Mouse (Mus musculus): ENCODE measurements at regions not wholly inside any gene's neighbourhood (a gene's known extent, or its start where the extent isn't known, plus 50 kb on each side); places are given as distances from the start of the nearest gene placed in this dataset.
"Not testable (repeated sequence)": the region's sequence is repeated elsewhere in the genome, so short reads cannot be mapped to it uniquely, and the experiment has no call there.

- TF ChIP-seq POLR2A (IDR thresholded peaks at IDR 0.05; ENCODE audit: borderline replicate concordance, control insufficient read depth, low read depth, low read length) (no peak), CTCF (IDR thresholded peaks at IDR 0.05; ENCODE audit: control insufficient read depth, insufficient read depth, low read length) (no peak)
- 88% methylated on average over 15 of the region's 15 CpGs for WGBS
- Histone ChIP-seq H3K27ac (ENCODE audit: control insufficient read depth, insufficient read depth, low read depth, low read length, poor library complexity) (no peak overlapping the region), H3K4me3 (replicated peaks; ENCODE audit: control insufficient read depth, low read depth, low read length) (no peak overlapping the region), H3K4me1 (ENCODE audit: control insufficient read depth, insufficient read depth, low read length) (no peaks in the 10 kb centered on the region)
Measured at GRCm38 (mm10) chr10:9400911-9401617, 273.9 kb downstream of the Samd5 start.

- no peaks in the 10 kb centered on the region for H3K4me1 ChIP-seq (ENCODE audit: control insufficient read depth, insufficient read depth, low read length)
- TF ChIP-seq POLR2A (IDR thresholded peaks at IDR 0.05; ENCODE audit: borderline replicate concordance, control insufficient read depth, low read depth, low read length) (no peak), CTCF (IDR thresholded peaks at IDR 0.05; ENCODE audit: control insufficient read depth, insufficient read depth, low read length) (no peak)
- no peak overlapping the region for H3K4me3 ChIP-seq (replicated peaks; ENCODE audit: control insufficient read depth, low read depth, low read length)
- no peak overlapping the region for H3K27ac ChIP-seq (ENCODE audit: control insufficient read depth, insufficient read depth, low read depth, low read length, poor library complexity)
- 44% methylated on average over 7 of the region's 7 CpGs for WGBS
Measured at GRCm38 (mm10) chr10:9377440-9378101, 297.4 kb downstream of the Samd5 start.

GRCm38 (mm10) chr10:9362306-9362865 lies 312.6 kb downstream of the Samd5 start:
- 61% methylated on average over 1 of the region's 1 CpGs for WGBS
- no peak overlapping the region for H3K27ac ChIP-seq (ENCODE audit: control insufficient read depth, insufficient read depth, low read depth, low read length, poor library complexity)
- TF ChIP-seq CTCF (IDR thresholded peaks at IDR 0.05; ENCODE audit: control insufficient read depth, insufficient read depth, low read length) (no peak), POLR2A (IDR thresholded peaks at IDR 0.05; ENCODE audit: borderline replicate concordance, control insufficient read depth, low read depth, low read length) (no peak)
- no peak overlapping the region for H3K4me3 ChIP-seq (replicated peaks; ENCODE audit: control insufficient read depth, low read depth, low read length)
- no peaks in the 10 kb centered on the region for H3K4me1 ChIP-seq (ENCODE audit: control insufficient read depth, insufficient read depth, low read length)

- 95% methylated on average over 8 of the region's 8 CpGs for WGBS
Measured at GRCm38 (mm10) chr10:9338207-9338801, 336.7 kb downstream of the Samd5 start.

GRCm38 (mm10) chr10:9334245-9334845 lies 340.7 kb downstream of the Samd5 start:
- no peak for TF ChIP-seq CTCF (IDR thresholded peaks at IDR 0.05; ENCODE audit: control insufficient read depth, insufficient read depth, low read length)
- TF ChIP-seq POLR2A (IDR thresholded peaks at IDR 0.05; ENCODE audit: borderline replicate concordance, control insufficient read depth, low read depth, low read length): no peak
- no peaks in the 10 kb centered on the region for H3K4me1 ChIP-seq (ENCODE audit: control insufficient read depth, insufficient read depth, low read length)
- no peak overlapping the region for H3K27ac ChIP-seq (ENCODE audit: control insufficient read depth, insufficient read depth, low read depth, low read length, poor library complexity)
- H3K4me3 ChIP-seq (replicated peaks; ENCODE audit: control insufficient read depth, low read depth, low read length): no peak overlapping the region
- 80% methylated on average over 10 of the region's 10 CpGs for WGBS

More at GRCm38 (mm10) chr10:9338207-9338801, 336.7 kb downstream of the Samd5 start:
- Histone ChIP-seq H3K4me1 (ENCODE audit: control insufficient read depth, insufficient read depth, low read length) (no peaks in the 10 kb centered on the region), H3K4me3 (replicated peaks; ENCODE audit: control insufficient read depth, low read depth, low read length) (no peak overlapping the region), H3K27ac (ENCODE audit: control insufficient read depth, insufficient read depth, low read depth, low read length, poor library complexity) (no peak overlapping the region)
- TF ChIP-seq POLR2A (IDR thresholded peaks at IDR 0.05; ENCODE audit: borderline replicate concordance, control insufficient read depth, low read depth, low read length) (no peak), CTCF (IDR thresholded peaks at IDR 0.05; ENCODE audit: control insufficient read depth, insufficient read depth, low read length) (no peak)

- TF ChIP-seq POLR2A (IDR thresholded peaks at IDR 0.05; ENCODE audit: borderline replicate concordance, control insufficient read depth, low read depth, low read length) (no peak), CTCF (IDR thresholded peaks at IDR 0.05; ENCODE audit: control insufficient read depth, insufficient read depth, low read length) (no peak)
- Histone ChIP-seq H3K4me3 (replicated peaks; ENCODE audit: control insufficient read depth, low read depth, low read length) (no peak overlapping the region), H3K4me1 (ENCODE audit: control insufficient read depth, insufficient read depth, low read length) (no peaks in the 10 kb centered on the region), H3K27ac (ENCODE audit: control insufficient read depth, insufficient read depth, low read depth, low read length, poor library complexity) (no peak overlapping the region)
- WGBS: 72% methylated on average over 3 of the region's 3 CpGs
Measured at GRCm38 (mm10) chr10:9331694-9332093, 343.3 kb downstream of the Samd5 start.

GRCm38 (mm10) chr10:9328324-9328723 lies 346.7 kb downstream of the Samd5 start:
- H3K4me1 ChIP-seq (ENCODE audit: control insufficient read depth, insufficient read depth, low read length): no peaks in the 10 kb centered on the region
- no peak overlapping the region for H3K27ac ChIP-seq (ENCODE audit: control insufficient read depth, insufficient read depth, low read depth, low read length, poor library complexity)
- no peak for TF ChIP-seq CTCF (IDR thresholded peaks at IDR 0.05; ENCODE audit: control insufficient read depth, insufficient read depth, low read length)
- TF ChIP-seq POLR2A (IDR thresholded peaks at IDR 0.05; ENCODE audit: borderline replicate concordance, control insufficient read depth, low read depth, low read length): no peak
- WGBS: 87% methylated on average over 4 of the region's 4 CpGs
- no peak overlapping the region for H3K4me3 ChIP-seq (replicated peaks; ENCODE audit: control insufficient read depth, low read depth, low read length)

GRCm38 (mm10) chr10:9327881-9328280 lies 347.1 kb downstream of the Samd5 start:
- H3K4me1 ChIP-seq (ENCODE audit: control insufficient read depth, insufficient read depth, low read length); H3K27ac ChIP-seq (ENCODE audit: control insufficient read depth, insufficient read depth, low read depth, low read length, poor library complexity); H3K4me3 ChIP-seq (replicated peaks; ENCODE audit: control insufficient read depth, low read depth, low read length): not testable (repeated sequence)
- WGBS: 79% methylated on average over 4 of the region's 4 CpGs

Measured in bone marrow, adult 2 months (tissue).